Mouse (Mus musculus): ENCODE results near the gene St6galnac3. TPM values are rescaled to one million over a fixed set of nuclear protein-coding genes. Genes with fewer than 3 reads are reported as not detected.

Gene St6galnac3
- total and polyA plus RNA-seq, 2 experiments from 2014 or later: 7.3 to 9.9 TPM

DNA sequence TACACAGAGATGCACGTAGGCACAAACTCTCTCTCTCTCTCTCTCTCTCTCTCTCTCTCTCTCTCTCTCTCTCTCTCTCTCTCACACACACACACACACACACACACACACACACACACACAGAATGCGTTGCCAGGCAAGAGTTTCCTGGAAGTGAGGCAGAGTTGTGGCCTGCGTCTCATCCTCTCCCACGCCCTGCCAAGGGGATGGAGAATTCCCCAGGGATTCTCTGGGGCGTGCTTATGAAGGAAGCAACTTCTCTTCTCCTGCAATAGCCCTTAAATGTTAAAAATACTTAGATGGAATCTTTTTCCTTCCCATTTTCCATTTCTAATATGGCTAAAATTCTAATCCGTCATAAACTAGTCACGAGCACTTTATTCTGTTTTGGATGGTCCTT lies 305.6 kb downstream of the St6galnac3 start:
- H3K4me3 ChIP-seq (ENCODE audit: low read length): no peak overlapping the region
- no peaks in the 10 kb centered on the region for H3K27me3 ChIP-seq (ENCODE audit: insufficient read depth, low read length)
- no peaks in the 10 kb centered on the region for H3K4me1 ChIP-seq (ENCODE audit: insufficient read depth, low read length)
- no peak overlapping the region for H3K9ac ChIP-seq (replicated peaks; ENCODE audit: low read length)
- no peaks in the 10 kb centered on the region for H3K36me3 ChIP-seq (ENCODE audit: insufficient read depth, low read length)
- no peaks in the 10 kb centered on the region for H3K9me3 ChIP-seq (ENCODE audit: low read length)
- WGBS: 82% methylated on average over 7 of the region's 7 CpGs
- no peak overlapping the region for H3K27ac ChIP-seq
- no peak overlapping the region for H3K4me2 ChIP-seq (ENCODE audit: low read depth, low read length)
- DNase-seq (ENCODE audit: low spot score) (no peak), ATAC-seq (no peak)
- TF ChIP-seq CTCF (IDR thresholded peaks at IDR 0.05; ENCODE audit: low read depth): no peak

DNA sequence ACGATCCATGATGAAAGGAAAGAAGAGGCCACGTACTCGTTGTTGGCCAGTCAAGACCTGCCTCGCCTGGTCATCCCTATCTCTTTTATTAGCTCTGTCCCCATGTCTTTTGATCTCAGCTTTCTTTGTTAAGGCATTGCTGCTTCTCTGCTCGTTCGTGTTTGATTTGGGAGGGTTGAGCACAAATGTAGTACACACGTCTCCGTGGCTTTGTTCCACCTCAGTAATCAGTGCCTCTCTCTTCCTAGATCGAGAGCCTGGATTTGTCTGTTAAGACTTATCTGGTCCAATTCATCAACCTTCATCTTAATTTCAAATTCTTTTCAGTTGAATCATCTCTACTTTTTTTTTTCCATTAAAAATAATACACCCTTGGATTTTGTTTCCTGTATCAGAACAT lies 308.0 kb downstream of the St6galnac3 start:
- ATAC-seq (no peak), DNase-seq (ENCODE audit: low spot score) (no peak)
- H3K4me2 ChIP-seq (ENCODE audit: low read depth, low read length): no peak overlapping the region
- H3K4me1 ChIP-seq (ENCODE audit: insufficient read depth, low read length): no peaks in the 10 kb centered on the region
- no peak overlapping the region for H3K9ac ChIP-seq (replicated peaks; ENCODE audit: low read length)
- no peak for TF ChIP-seq CTCF (IDR thresholded peaks at IDR 0.05; ENCODE audit: low read depth)
- no peak overlapping the region for H3K27ac ChIP-seq
- WGBS: 58% methylated on average over 9 of the region's 9 CpGs
- H3K4me3 ChIP-seq (ENCODE audit: low read length): no peak overlapping the region
- no peaks in the 10 kb centered on the region for H3K27me3 ChIP-seq (ENCODE audit: insufficient read depth, low read length)
- H3K36me3 ChIP-seq (ENCODE audit: insufficient read depth, low read length): no peaks in the 10 kb centered on the region
- no peaks in the 10 kb centered on the region for H3K9me3 ChIP-seq (ENCODE audit: low read length)

DNA sequence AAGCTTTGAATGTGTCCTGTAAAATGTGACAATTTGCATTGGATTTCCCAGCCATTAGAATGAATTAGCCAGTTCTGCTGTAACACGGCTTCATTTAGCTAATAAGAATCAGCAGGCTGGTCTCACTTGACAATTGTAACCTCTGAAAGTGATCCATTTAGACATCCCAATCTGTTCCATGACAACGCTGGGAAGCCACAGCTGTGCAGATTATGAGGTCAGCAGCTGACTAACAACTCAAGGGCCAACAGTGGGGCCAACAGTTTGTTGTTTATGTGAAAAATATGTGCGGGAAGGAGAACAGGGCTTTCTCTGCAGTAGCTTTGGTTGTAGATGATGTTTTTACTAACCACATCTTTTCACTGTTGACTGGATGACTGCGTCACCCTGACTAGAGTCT lies 308.6 kb downstream of the St6galnac3 start:
- Histone ChIP-seq H3K27ac (no peak overlapping the region), H3K9ac (replicated peaks; ENCODE audit: low read length) (no peak overlapping the region), H3K4me1 (ENCODE audit: insufficient read depth, low read length) (no peaks in the 10 kb centered on the region), H3K4me2 (ENCODE audit: low read depth, low read length) (no peak overlapping the region), H3K27me3 (ENCODE audit: insufficient read depth, low read length) (no peaks in the 10 kb centered on the region), H3K9me3 (ENCODE audit: low read length) (no peaks in the 10 kb centered on the region), H3K36me3 (ENCODE audit: insufficient read depth, low read length) (no peaks in the 10 kb centered on the region), H3K4me3 (ENCODE audit: low read length) (no peak overlapping the region)
- no peak for TF ChIP-seq CTCF (IDR thresholded peaks at IDR 0.05; ENCODE audit: low read depth)
- DNase-seq (ENCODE audit: low spot score): peak; percentile 42
- 0 out of 2 replicates have a peak, but pooled peaks have one; percentile 53 for ATAC-seq
- WGBS: 72% methylated on average over 4 of the region's 4 CpGs

DNA sequence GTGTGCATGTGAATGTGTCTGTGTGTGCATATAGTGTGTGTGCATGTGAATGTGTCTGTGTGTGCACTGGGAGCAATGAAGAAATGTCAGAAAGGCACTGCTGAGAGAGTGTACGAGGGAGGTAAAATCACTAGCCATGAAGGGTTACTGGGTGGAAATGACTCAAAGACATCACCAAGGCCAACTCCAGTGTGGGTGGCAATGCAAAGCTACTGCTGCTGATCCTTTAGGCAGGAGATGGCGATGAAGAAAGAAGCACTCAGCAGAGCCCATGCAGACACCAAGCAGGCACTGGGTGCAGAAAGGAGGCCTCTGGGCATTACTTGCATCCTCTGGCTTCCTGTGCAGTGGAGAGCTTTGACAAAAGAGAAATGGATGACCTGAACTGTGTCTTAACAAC lies 310.8 kb downstream of the St6galnac3 start:
- no peaks in the 10 kb centered on the region for H3K9me3 ChIP-seq (ENCODE audit: low read length)
- H3K4me3 ChIP-seq (ENCODE audit: low read length): no peak overlapping the region
- WGBS: 86% methylated on average over 2 of the region's 2 CpGs
- no peaks in the 10 kb centered on the region for H3K36me3 ChIP-seq (ENCODE audit: insufficient read depth, low read length)
- no peaks in the 10 kb centered on the region for H3K4me1 ChIP-seq (ENCODE audit: insufficient read depth, low read length)
- no peak for ATAC-seq
- no peak for TF ChIP-seq CTCF (IDR thresholded peaks at IDR 0.05; ENCODE audit: low read depth)
- H3K9ac ChIP-seq (replicated peaks; ENCODE audit: low read length): no peak overlapping the region
- no peak overlapping the region for H3K27ac ChIP-seq
- no peaks in the 10 kb centered on the region for H3K27me3 ChIP-seq (ENCODE audit: insufficient read depth, low read length)
- DNase-seq (ENCODE audit: low spot score): no peak
- H3K4me2 ChIP-seq (ENCODE audit: low read depth, low read length): no peak overlapping the region

DNA sequence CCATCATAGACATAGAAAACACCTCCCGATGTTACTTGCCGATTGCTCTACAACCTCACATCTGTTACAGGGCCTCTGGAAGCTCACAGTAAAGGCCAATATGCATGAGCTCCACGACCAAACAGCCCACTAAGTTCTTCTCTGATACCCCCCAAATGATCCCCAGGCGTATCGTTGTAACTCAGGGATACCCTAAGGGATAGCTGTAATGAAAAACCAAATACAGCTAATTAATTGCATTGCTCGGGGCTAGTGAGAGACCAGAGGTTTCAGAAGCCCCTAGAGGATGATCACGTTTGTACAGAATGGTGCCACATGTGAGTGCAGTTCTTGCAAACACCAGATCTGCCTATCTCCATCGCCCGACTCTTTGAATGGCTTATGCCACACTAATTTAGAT lies 315.7 kb downstream of the St6galnac3 start:
- Histone ChIP-seq H3K27me3 (ENCODE audit: insufficient read depth, low read length) (no peaks in the 10 kb centered on the region), H3K4me2 (ENCODE audit: low read depth, low read length) (no peak overlapping the region), H3K9me3 (ENCODE audit: low read length) (no peaks in the 10 kb centered on the region), H3K9ac (replicated peaks; ENCODE audit: low read length) (no peak overlapping the region), H3K36me3 (ENCODE audit: insufficient read depth, low read length) (no peaks in the 10 kb centered on the region), H3K4me1 (ENCODE audit: insufficient read depth, low read length) (no peaks in the 10 kb centered on the region; the same call in 1 of the 2 replicates), H3K4me3 (ENCODE audit: low read length) (no peak overlapping the region), H3K27ac (no peak overlapping the region)
- peak; percentile 32 for DNase-seq (ENCODE audit: low spot score)
- 62% methylated on average over 9 of the region's 9 CpGs for WGBS
- ATAC-seq: no peak
- TF ChIP-seq CTCF (IDR thresholded peaks at IDR 0.05; ENCODE audit: low read depth): no peak

DNA sequence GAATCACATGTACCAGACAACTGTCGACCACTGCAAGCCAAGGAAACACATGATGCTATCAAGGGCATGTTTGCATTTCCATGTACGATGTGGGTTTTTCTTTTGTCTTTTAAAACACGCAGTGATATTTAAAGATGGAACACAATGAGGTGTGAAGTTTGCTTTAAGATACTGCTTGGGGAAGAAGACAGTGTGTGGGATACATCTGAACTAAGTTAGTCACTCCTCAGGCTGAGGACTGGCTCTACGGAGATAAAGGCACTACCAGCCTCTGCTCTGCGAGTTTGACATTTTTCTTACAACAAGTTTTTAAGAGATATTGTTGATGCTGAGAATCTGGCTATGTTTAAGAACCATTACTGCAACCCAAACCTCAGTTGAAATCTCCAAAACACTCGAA lies 316.6 kb downstream of the St6galnac3 start:
- DNase-seq (ENCODE audit: low spot score): no peak
- Histone ChIP-seq H3K4me3 (ENCODE audit: low read length) (no peak overlapping the region), H3K27ac (no peak overlapping the region), H3K4me2 (ENCODE audit: low read depth, low read length) (no peak overlapping the region), H3K36me3 (ENCODE audit: insufficient read depth, low read length) (no peaks in the 10 kb centered on the region), H3K27me3 (ENCODE audit: insufficient read depth, low read length) (no peaks in the 10 kb centered on the region), H3K9me3 (ENCODE audit: low read length) (no peaks in the 10 kb centered on the region), H3K4me1 (ENCODE audit: insufficient read depth, low read length) (no peaks in the 10 kb centered on the region; the same call in 1 of the 2 replicates), H3K9ac (replicated peaks; ENCODE audit: low read length) (no peak overlapping the region)
- ATAC-seq: no peak
- 89% methylated on average over 6 of the region's 6 CpGs for WGBS
- TF ChIP-seq CTCF (IDR thresholded peaks at IDR 0.05; ENCODE audit: low read depth): no peak

DNA sequence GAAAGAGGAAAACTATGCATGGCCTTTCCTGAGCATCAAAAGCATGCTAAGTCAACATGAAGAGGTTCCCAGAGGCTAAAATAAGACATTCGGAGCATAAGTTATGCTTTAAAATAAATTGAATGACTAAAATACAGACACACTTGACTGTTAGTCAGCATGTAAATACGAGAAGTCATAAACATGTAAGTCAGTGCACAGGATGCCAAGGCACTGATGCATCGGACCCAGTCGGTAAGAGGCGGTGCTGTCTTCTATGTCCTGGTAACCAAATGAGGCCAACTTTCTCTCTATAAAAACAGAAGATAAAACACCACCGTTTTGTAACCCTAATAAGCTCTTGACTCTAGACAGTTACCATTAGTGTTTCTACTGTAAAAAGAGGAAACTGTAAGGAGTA lies 317.3 kb downstream of the St6galnac3 start:
- no peak for TF ChIP-seq CTCF (IDR thresholded peaks at IDR 0.05; ENCODE audit: low read depth)
- no peak overlapping the region for H3K9ac ChIP-seq (replicated peaks; ENCODE audit: low read length)
- no peaks in the 10 kb centered on the region for H3K9me3 ChIP-seq (ENCODE audit: low read length)
- no peak overlapping the region for H3K27ac ChIP-seq
- H3K4me1 ChIP-seq (ENCODE audit: insufficient read depth, low read length): no peaks in the 10 kb centered on the region; the same call in 1 of the 2 replicates
- H3K36me3 ChIP-seq (ENCODE audit: insufficient read depth, low read length): no peaks in the 10 kb centered on the region
- H3K4me3 ChIP-seq (ENCODE audit: low read length): no peak overlapping the region
- H3K27me3 ChIP-seq (ENCODE audit: insufficient read depth, low read length): no peaks in the 10 kb centered on the region
- ATAC-seq: no peak
- H3K4me2 ChIP-seq (ENCODE audit: low read depth, low read length): no peak overlapping the region
- DNase-seq (ENCODE audit: low spot score): no peak
- WGBS: 90% methylated on average over 6 of the region's 6 CpGs
